Mouse (Mus musculus): ENCODE data around the gene Tyk2.

Gene Tyk2

GRCm38 (mm10) chr9:21131059-21131956, at the start of gene Tyk2:
Gene Tyk2, minus strand, starts transcription at chr9:21131243.
- peak; percentile 96 for DNase-seq

GRCm38 (mm10) chr9:21180841-21181240, 49.8 kb upstream of the Tyk2 start:
- no peak for DNase-seq

- no peak for DNase-seq
These were observed 49.4 kb upstream of the Tyk2 start for GRCm38 (mm10) chr9:21180402-21180801.

- no peak for DNase-seq
These were observed 41.3 kb upstream of the Tyk2 start for GRCm38 (mm10) chr9:21172364-21172763.

GRCm38 (mm10) chr9:21169157-21169556, 38.1 kb upstream of the Tyk2 start:
- DNase-seq, result no peak

- no peak for DNase-seq
These were observed 37.4 kb upstream of the Tyk2 start for GRCm38 (mm10) chr9:21168161-21169123.

GRCm38 (mm10) chr9:21167140-21168097, 36.4 kb upstream of the Tyk2 start:
- DNase-seq, result no peak

GRCm38 (mm10) chr9:21166516-21166915, 35.5 kb upstream of the Tyk2 start:
- no peak for DNase-seq

GRCm38 (mm10) chr9:21165952-21166451, 35.0 kb upstream of the Tyk2 start:
- DNase-seq, result no peak

- no peak for DNase-seq
These were observed 34.3 kb upstream of the Tyk2 start, which contains the start of gene Pde4a for GRCm38 (mm10) chr9:21165041-21165951. Gene Pde4a, plus strand, starts transcription at chr9:21165714.

- DNase-seq, result no peak
These were observed 33.0 kb upstream of the Tyk2 start for GRCm38 (mm10) chr9:21164072-21164471.

GRCm38 (mm10) chr9:21163086-21164050, 32.3 kb upstream of the Tyk2 start:
- DNase-seq, result no peak

GRCm38 (mm10) chr9:21161209-21161909, 30.3 kb upstream of the Tyk2 start:
- peak; percentile 94 for DNase-seq

GRCm38 (mm10) chr9:21154787-21155186, 23.7 kb upstream of the Tyk2 start:
- no peak for DNase-seq

GRCm38 (mm10) chr9:21153833-21154232, 22.8 kb upstream of the Tyk2 start:
- DNase-seq, result no peak

- DNase-seq, result no peak
These were observed 22.3 kb upstream of the Tyk2 start for GRCm38 (mm10) chr9:21153331-21153730.

GRCm38 (mm10) chr9:21152715-21153114, 21.7 kb upstream of the Tyk2 start:
- DNase-seq, result no peak

GRCm38 (mm10) chr9:21149654-21150419, 18.8 kb upstream of the Tyk2 start, which contains the start of gene Cdc37:
Gene Cdc37, minus strand, starts transcription at chr9:21149982.
- DNase-seq, result peak; percentile 92
